9 mouse cellular contexts compared by ENCODE assay signal in genomic region chr7:16894279-16894678, GRCm38 (mm10). TPM values are rescaled to one million over a fixed set of nuclear protein-coding genes. Genes with fewer than 3 reads are reported as not detected.
DNase-seq lines count a peak whose midpoint lies in the region; ATAC-seq lines count a peak whose summit lies in the region.
"Had no signal": no experiment of that assay in that cellular context is flagged by ENCODE, and none has a peak within 500 bp of the region (broad histone marks: within the 10 kb centered on the region; RNA-seq: fewer than 3 reads in every experiment).

No protein-coding gene starts in this region.

- H3K27me3 ChIP-seq in lung, embryonic 16.5 days (ENCODE audit: control insufficient read depth, insufficient read depth, low read depth, low read length): peaks cover 22% of the 10 kb centered on the region
- H3K27me3 ChIP-seq in limb, embryonic 13.5 days: no peaks in the 10 kb centered on the region

- ATAC-seq in lung, embryonic 16.5 days (ENCODE audit: low read depth): no peak
- ATAC-seq in limb, embryonic 13.5 days (ENCODE audit: low FRiP score, low read depth): no peak

- DNase-seq in cerebellum, adult 9-11 months: peak; percentile 63
- DNase-seq in cerebellum, postnatal 25 days: no peak
- no peak for DNase-seq in lung, adult 18-20 months
- DNase-seq in testis, postnatal 14 days (ENCODE audit: low spot score): peak; percentile 47
- DNase-seq in MN1 (ENCODE audit: low spot score): no peak
- no peak for DNase-seq in urinary bladder, postnatal 4 days (ENCODE audit: low spot score in 2 of 2)

- H3K36me3 ChIP-seq in lung, embryonic 16.5 days (ENCODE audit: control insufficient read depth, insufficient read depth, low read length): no peaks in the 10 kb centered on the region
- peaks cover 10% of the 10 kb centered on the region for H3K36me3 ChIP-seq in limb, embryonic 13.5 days

- H3K4me3 ChIP-seq in lung, embryonic 16.5 days (ENCODE audit: low read length): no peak overlapping the region
- H3K4me3 ChIP-seq in limb, embryonic 13.5 days: peak overlapping the region; percentile 33

- no peak overlapping the region for H3K27ac ChIP-seq in lung, embryonic 16.5 days (ENCODE audit: low read length)
- H3K27ac ChIP-seq in limb, embryonic 13.5 days: no peak overlapping the region; the same call in 1 of the 2 replicates
- H3K27ac ChIP-seq: liver, embryonic 14.5 days had no signal

- peak overlapping the region; percentile 44 for H3K4me2 ChIP-seq in lung, embryonic 16.5 days (ENCODE audit: low read depth, low read length)
- peak overlapping the region; percentile 76 for H3K4me2 ChIP-seq in limb, embryonic 13.5 days (replicated peaks)

- no peak overlapping the region for H3K9ac ChIP-seq in lung, embryonic 16.5 days (ENCODE audit: low read length)
- H3K9ac ChIP-seq in limb, embryonic 13.5 days: peak overlapping the region; percentile 50; the same call in 1 of the 2 replicates
- H3K9ac ChIP-seq: liver, embryonic 14.5 days had no signal

- 18% methylated on average over 4 of the region's 4 CpGs for WGBS in lung, embryonic 16.5 days
- WGBS in limb, embryonic 13.5 days: under 1% methylated on average over 4 of the region's 4 CpGs

- H3K9me3 ChIP-seq in lung, embryonic 16.5 days (ENCODE audit: control insufficient read depth, low read length): no peaks in the 10 kb centered on the region
- H3K9me3 ChIP-seq in limb, embryonic 13.5 days: no peaks in the 10 kb centered on the region

- H3K4me1 ChIP-seq in lung, embryonic 16.5 days (replicated peaks; ENCODE audit: control insufficient read depth, insufficient read depth, low read length): peaks cover 33% of the 10 kb centered on the region
- peaks cover 60% of the 10 kb centered on the region for H3K4me1 ChIP-seq in limb, embryonic 13.5 days

RNA-seq across cellular contexts. Expression of gene Gng8, which starts 2.7 kb away (rescaled TPM):
- polyA plus RNA-seq in lung, embryonic 16.5 days (2015; fragmentation: Nextera tagmentation; extraction: Ambion mirVana): 12.9 and 13.0 TPM in 2 replicates
- polyA plus RNA-seq in limb, embryonic 13.5 days (2015; fragmentation: Nextera tagmentation; extraction: Ambion mirVana): 15.4 and 16.0 TPM in 2 replicates

RNA-seq across cellular contexts. Expression of gene Ptgir, which starts 12.0 kb away (rescaled TPM):
- 2.6 and 2.8 TPM in 2 replicates for polyA plus RNA-seq in lung, embryonic 16.5 days (2015; fragmentation: Nextera tagmentation; extraction: Ambion mirVana)
- 2.0 TPM in 2 replicates for polyA plus RNA-seq in limb, embryonic 13.5 days (2015; fragmentation: Nextera tagmentation; extraction: Ambion mirVana)

RNA-seq across cellular contexts. Expression of gene Dact3, which starts 19.2 kb away (rescaled TPM):
- 2.1 and 2.2 TPM in 2 replicates for polyA plus RNA-seq in lung, embryonic 16.5 days (2015; fragmentation: Nextera tagmentation; extraction: Ambion mirVana)
- polyA plus RNA-seq in limb, embryonic 13.5 days (2015; fragmentation: Nextera tagmentation; extraction: Ambion mirVana): 5.1 and 6.1 TPM in 2 replicates

RNA-seq across cellular contexts. Expression of gene Calm3, which starts 29.6 kb away (rescaled TPM):
- polyA plus RNA-seq in lung, embryonic 16.5 days (2015; fragmentation: Nextera tagmentation; extraction: Ambion mirVana): 116 and 118 TPM in 2 replicates
- 103 and 115 TPM in 2 replicates for polyA plus RNA-seq in limb, embryonic 13.5 days (2015; fragmentation: Nextera tagmentation; extraction: Ambion mirVana)

RNA-seq across cellular contexts. Expression of gene Pnmal2, which starts 50.2 kb away (rescaled TPM):
- polyA plus RNA-seq in lung, embryonic 16.5 days (2015; fragmentation: Nextera tagmentation; extraction: Ambion mirVana): 5.1 and 5.5 TPM in 2 replicates
- polyA plus RNA-seq in limb, embryonic 13.5 days (2015; fragmentation: Nextera tagmentation; extraction: Ambion mirVana): 22.7 and 23.4 TPM in 2 replicates

Comparison
In these comparisons a context has a peak if more than half of its experiments do, and no peak if none do; other contexts are left out.
1. DNase-seq: peak in cerebellum, adult 9-11 months (single experiment) and testis, postnatal 14 days (single experiment); none in cerebellum, postnatal 25 days (0 of 2), lung, adult 18-20 months (0 of 2), MN1 (single experiment) and urinary bladder, postnatal 4 days (0 of 2).